Mouse (Mus musculus) neutrophil, adult 5-6 weeks (primary cell): ENCODE data around the gene Dclk1. TPM values are rescaled to one million over a fixed set of nuclear protein-coding genes. Genes with fewer than 3 reads are reported as not detected.

ENCODE experiments used
- ATAC-seq: fragments of 151-379, 151-347 bp; 2 replicates; pipeline ENCODE4 v1.8.0; 2017; ENCODE audit warnings: mild to moderate bottlenecking, moderate TSS enrichment; ENCODE audit not compliant: insufficient number of reproducible peaks, poor library complexity, low FRiP score, severe bottlenecking; ENCODE audit errors: extremely low read depth
- total RNA-seq: library from RNA; stranded (forward); fragments of 200-1000 nt; gene quantifications from 2 replicates; pipeline ENCODE4 v1.2.3, GENCODE M21; 2017

Gene Dclk1
- total RNA-seq, 1 experiment from 2014 or later = 0.23 TPM

- no peak for ATAC-seq
Measured at GRCm38 (mm10) chr3:55367166-55367565, 125.0 kb downstream of the Dclk1 start.

GRCm38 (mm10) chr3:55369156-55369555 lies 127.0 kb downstream of the Dclk1 start:
- ATAC-seq = no peak

- no peak for ATAC-seq
Measured at GRCm38 (mm10) chr3:55373689-55374088, 131.5 kb downstream of the Dclk1 start.

GRCm38 (mm10) chr3:55378591-55378990 lies 136.4 kb downstream of the Dclk1 start:
- ATAC-seq = no peak

- no peak for ATAC-seq
Measured at GRCm38 (mm10) chr3:55380471-55380870, 138.3 kb downstream of the Dclk1 start.

GRCm38 (mm10) chr3:55392605-55393004 lies 150.4 kb downstream of the Dclk1 start:
- ATAC-seq = no peak

- no peak for ATAC-seq
Measured at GRCm38 (mm10) chr3:55393549-55393948, 151.4 kb downstream of the Dclk1 start.

- ATAC-seq = no peak
Measured at GRCm38 (mm10) chr3:55396792-55397191, 154.6 kb downstream of the Dclk1 start.

- no peak for ATAC-seq
Measured at GRCm38 (mm10) chr3:55397752-55398693, 155.9 kb downstream of the Dclk1 start.

GRCm38 (mm10) chr3:55401236-55401635 lies 159.1 kb downstream of the Dclk1 start:
- ATAC-seq = no peak

- ATAC-seq = no peak
Measured at GRCm38 (mm10) chr3:55404751-55405150, 162.6 kb downstream of the Dclk1 start.

GRCm38 (mm10) chr3:55406616-55407015 lies 164.5 kb downstream of the Dclk1 start:
- no peak for ATAC-seq

GRCm38 (mm10) chr3:55411547-55411946 lies 169.4 kb downstream of the Dclk1 start:
- no peak for ATAC-seq

GRCm38 (mm10) chr3:55415527-55415950 lies 173.4 kb downstream of the Dclk1 start:
- ATAC-seq = no peak

GRCm38 (mm10) chr3:55418845-55419244 lies 176.7 kb downstream of the Dclk1 start:
- ATAC-seq = no peak

- ATAC-seq = no peak
Measured at GRCm38 (mm10) chr3:55419334-55419733, 177.2 kb downstream of the Dclk1 start.

GRCm38 (mm10) chr3:55420436-55421083 lies 178.4 kb downstream of the Dclk1 start:
- no peak for ATAC-seq

GRCm38 (mm10) chr3:55423640-55424397 lies 181.7 kb downstream of the Dclk1 start:
- ATAC-seq = no peak

GRCm38 (mm10) chr3:55430022-55430549 lies 187.9 kb downstream of the Dclk1 start:
- no peak for ATAC-seq
